Mouse (Mus musculus) lung, adult 10 weeks (tissue): ENCODE measurements around the gene Col4a2. TPM values are rescaled to one million over a fixed set of nuclear protein-coding genes. Genes with fewer than 3 reads are reported as not detected.

Experiments
- polyA plus RNA-seq: library from polyadenylated mRNA; stranded (reverse); fragments of 350-450 nt; fragmentation: Illumina TruSeq; extraction: RNeasy Lipid Tissue Mini Kit (QIAGEN cat#74804); gene quantifications from one replicate; pipeline ENCODE4 v1.2.3, GENCODE M21; 2014; ENCODE audit warnings: low read depth, low replicate concordance; ENCODE audit not compliant: insufficient read depth

Gene Col4a2
- polyA plus RNA-seq: 67.9 TPM

DNA sequence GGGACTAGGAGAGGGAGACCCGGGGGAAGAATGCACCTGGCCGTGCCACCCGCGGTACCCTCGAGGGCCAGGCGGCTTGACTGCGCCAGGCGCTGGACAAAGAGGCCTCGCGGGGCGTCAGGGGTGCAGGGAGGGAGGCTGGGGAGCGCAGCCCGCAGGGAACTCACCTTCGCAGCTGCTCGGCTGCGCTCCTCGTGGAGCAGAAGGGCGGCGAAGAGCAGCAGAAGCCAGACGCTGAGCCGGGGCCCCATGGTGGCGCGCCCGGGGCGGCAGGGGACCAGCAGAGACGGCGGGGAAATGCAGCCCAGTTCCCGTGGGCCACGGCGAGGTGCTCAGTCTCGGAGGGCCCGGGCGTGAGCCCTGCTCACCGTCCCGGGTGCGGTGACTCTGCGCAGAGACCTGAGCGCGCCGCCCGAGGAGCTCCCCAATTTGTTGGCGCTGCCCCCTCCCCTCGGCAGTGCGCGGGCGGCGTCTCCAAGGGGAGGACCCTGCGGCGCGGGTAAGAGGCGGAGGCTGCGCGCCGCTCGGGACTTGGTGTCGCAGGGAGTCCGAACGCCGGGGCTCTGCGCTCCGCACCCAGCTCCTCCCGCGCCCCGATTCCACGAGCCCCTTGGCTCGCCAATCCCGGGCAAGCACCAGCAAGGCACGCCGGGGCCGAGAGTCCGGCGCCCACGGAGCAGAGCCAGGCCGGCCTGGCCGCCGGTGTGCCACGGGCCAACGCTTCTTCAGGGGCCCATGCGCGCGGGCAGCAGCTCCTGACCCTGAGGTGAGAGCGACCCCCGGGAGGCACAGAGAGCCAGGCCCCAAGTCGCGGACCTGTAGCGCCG is at the start of gene Col4a2, which contains the start of gene Col4a1:
TSS of gene Col4a2 (plus strand) at position 457 of the 827 bp plus-strand sequence.
TSS of gene Col4a1 (minus strand) at position 478 of the 827 bp plus-strand sequence.

GRCm38 (mm10) chr8:11477811-11478761 is 165.5 kb downstream of the Col4a2 start, which contains the start of gene Rab20:
TSS of gene Rab20 (minus strand) at chr8:11478710.

DNA sequence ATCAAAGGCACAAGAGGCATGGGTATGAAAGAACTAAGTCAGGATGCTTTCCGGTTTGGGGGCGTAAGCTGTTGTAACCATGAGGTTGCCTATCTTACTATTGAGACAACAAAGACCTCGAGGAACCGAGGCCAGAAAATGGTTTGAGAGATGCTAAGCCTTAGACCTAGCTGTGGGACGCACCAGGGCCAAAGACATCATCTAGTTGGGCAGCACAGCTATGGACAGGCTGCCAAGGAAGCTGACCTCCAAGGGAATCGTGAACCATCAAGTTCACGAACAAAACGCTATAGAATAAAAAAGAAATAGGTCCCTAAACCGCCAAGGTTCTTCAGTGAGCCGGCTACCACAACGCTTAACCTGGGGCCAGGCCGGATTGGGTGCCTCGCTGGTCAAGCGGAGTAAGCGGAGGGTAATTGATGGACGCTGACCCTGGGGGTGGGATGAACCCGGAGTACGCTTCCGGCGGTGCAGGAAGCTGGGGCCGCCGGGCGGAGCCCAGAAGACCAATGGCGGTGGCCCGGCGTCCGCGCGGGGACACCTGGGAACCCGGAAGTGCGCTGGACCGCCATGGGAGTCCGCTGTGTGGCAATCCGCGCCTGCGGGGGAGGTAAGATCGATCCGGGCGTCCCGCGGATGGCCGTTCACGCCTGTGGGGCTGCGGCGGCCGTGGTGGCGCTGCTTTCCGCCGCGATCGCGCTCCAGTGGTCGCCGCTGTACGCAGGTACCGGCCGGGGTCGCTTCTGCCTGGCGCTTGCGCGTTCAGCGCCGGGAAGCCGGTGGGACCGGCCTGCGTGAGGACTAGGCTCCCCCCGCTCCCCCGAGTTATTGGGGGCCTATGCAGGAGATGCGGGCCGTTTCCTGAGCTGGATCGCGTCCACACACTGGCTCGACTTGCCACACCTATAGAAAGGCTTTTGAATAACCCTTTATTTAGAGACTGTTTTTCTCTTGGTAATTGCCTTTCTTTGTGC is 184.7 kb downstream of the Col4a2 start, which contains the start of gene Naxd:
TSS of gene Naxd (plus strand) at position 490 of the 974 bp plus-strand sequence.

Other genes starting within 250 kb of the Col4a2 start
- 100 TPM for gene Col4a1, start within 50 bp of the Col4a2 start, polyA plus RNA-seq
- 11.5 TPM for gene Rab20, start 165.9 kb downstream of the Col4a2 start, polyA plus RNA-seq
- 114 TPM for gene Naxd, start 184.7 kb downstream of the Col4a2 start, polyA plus RNA-seq
- 19.1 TPM for gene Cars2, start 238.0 kb downstream of the Col4a2 start, polyA plus RNA-seq
- gene Ing1, start 242.8 kb downstream of the Col4a2 start, polyA plus RNA-seq: 32.1 TPM